Mouse (Mus musculus) fat pad, adult 2 months (tissue): ENCODE measurements around the gene Trim56.

Source experiments
- DNase-seq: peaks from one replicate; pipeline ENCODE4 v3.0.0-alpha.2; 2011; ENCODE audit warnings: low read depth, low spot score; ENCODE audit errors: extremely low read depth

Gene Trim56

DNA sequence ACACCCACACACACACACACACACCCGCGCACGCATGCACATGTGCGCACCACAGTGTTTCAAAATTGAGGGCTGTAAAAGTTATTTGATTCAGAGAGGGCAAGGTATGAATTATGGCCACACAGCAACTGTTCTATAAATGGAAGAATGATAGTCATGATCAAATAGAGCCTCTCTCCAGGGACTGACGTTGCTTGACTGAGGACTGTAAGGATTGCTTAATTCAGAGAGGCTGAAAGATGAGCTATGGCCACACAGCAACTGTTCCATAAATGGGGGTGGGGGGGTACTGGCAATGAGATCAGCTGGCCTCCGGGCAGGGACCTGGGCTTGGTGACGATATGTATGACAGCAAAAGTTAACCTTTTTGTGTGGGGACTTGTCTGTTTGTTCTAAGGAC is 38.8 kb downstream of the Trim56 start:
- DNase-seq = no peak

DNA sequence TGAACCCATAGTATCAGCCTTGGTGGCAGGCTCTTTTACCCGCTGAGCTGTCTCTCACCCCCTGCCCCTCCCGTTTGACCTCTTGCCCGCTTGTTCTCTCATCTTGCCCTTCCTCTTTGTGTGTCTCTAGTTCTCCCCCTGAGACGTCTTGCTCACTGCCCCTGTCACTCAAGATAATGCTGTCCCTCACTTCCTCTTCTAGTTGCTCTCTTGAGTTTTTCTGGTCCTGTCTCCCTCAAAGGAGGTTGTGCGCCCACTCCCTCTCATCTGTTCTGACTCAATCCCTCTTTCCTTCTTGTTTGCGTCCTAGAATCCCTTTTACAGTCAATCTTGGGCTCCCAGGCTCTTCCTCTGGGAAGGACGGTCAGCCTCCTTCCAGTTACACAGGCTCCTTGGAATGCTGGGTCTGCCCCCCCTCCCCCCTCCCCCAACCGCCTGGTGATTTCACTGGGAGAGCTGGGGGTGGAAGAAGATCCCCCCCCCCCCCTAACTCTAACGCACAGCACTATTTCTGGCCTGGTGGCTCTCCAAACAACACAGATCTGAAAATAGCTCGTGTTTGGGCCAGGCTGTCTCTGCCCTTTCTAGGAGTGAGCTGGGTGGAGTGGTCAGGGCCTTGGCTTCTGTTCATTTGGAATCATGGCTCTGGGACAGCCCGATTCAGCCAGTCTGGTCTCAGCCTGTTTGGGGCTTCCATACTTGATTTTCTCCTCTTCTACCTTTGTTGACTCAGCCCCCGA is 39.6 kb downstream of the Trim56 start:
- no peak for DNase-seq

DNA sequence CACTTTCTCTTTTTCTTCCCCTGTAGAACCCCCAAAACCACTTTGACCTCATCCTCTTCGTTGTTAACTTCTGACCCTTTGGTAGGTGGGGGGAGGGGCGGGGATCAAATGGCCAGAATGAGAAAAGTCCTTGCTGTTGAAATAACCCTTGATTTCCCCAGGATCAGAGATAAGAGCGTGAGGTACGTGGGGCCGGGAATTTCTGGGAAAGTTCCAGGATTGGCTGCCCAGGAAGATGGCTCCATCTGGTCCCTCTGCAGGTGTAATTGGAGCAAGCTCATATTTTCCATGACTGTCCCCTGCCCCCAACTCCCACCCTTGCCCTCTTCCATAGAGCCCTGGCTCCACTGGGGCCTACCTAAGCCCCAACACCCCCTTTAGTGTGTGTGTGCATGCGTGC is 40.3 kb downstream of the Trim56 start:
- no peak for DNase-seq

GRCm38 (mm10) chr5:137074191-137074651 is 41.8 kb downstream of the Trim56 start:
- DNase-seq = no peak

GRCm38 (mm10) chr5:137073141-137073540 is 42.9 kb downstream of the Trim56 start:
- DNase-seq = no peak

- peak; percentile 69 for DNase-seq
Observed at GRCm38 (mm10) chr5:137072079-137072960, 43.7 kb downstream of the Trim56 start, which contains the start of gene Serpine1. Serpine1 (minus strand) TSS chr5:137072268.

DNA sequence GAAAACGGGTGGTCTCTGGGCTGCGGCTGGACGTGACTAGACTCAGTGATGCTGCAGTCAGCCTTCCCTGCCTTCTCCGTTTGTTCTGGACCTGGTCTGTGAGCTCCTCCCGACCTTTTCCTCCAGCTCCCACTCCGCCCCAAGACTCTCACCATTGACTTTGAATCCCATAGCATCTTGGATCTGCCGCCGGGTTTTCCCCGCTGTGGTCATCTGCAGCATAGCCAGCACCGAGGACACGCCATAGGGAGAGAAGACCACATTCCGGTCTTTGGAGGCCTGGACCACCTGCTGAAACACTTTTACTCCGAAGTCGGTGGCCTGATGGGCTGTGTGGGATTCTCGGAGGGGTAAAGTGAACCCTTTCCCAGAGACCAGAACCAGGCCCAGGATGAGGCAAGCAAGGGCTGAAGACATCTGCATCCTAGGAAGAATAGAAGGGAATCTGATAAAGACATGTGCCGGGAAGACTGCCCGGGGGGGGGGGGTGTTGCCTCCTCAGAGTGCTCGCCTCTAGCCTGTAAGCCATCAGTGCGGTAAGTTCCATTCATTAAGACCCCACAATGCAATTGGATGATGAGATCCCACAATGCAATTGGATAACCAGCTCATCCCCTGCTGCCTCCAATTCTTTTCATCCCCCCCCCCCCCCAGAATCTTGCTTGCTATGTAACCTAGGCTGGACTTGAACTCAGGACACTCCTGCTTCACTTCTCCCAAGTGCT is 45.0 kb downstream of the Trim56 start:
- DNase-seq = no peak

DNA sequence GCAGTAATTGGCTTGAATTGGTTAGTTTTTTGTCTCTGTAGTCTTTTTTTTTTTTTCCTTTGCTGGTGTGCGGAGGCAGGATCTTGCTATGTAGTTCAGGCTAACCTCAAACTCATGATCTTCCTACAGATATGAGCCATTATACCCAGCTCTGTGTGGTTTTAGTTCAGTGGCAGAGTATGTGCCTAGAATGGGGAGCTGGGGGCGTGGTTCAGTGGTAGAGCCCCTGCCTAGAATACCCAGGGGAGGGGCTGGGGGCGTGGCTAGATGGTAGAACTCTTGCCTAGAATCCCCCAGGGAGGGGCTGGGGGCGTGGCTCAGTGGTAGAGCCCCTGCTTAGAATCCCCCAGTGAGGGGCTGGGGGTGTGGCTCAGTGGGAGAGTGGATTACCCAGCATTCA is 47.3 kb downstream of the Trim56 start:
- DNase-seq = no peak

DNA sequence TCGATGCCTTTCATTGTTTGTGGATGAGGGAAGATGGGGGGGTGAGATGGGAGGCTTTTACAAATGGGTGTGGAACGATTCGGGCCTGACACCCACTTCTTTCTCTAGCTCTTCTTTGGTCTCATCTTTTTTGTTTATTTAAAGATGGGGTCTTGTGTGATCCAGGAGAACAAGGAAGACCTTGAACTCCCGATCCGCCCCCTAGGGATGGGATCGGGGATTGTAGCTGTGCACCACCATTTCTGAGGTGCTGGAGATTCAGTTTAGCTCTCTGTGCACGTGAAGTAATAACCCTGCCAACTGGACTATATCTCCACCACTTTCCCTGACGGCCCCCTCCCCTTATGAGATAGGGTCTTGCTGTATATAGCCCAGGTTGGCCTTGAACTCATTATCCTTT is 50.1 kb downstream of the Trim56 start:
- no peak for DNase-seq

GRCm38 (mm10) chr5:137065454-137065853 is 50.6 kb downstream of the Trim56 start:
- DNase-seq = no peak

- no peak for DNase-seq
Observed at GRCm38 (mm10) chr5:137062601-137063000, 53.4 kb downstream of the Trim56 start.

DNA sequence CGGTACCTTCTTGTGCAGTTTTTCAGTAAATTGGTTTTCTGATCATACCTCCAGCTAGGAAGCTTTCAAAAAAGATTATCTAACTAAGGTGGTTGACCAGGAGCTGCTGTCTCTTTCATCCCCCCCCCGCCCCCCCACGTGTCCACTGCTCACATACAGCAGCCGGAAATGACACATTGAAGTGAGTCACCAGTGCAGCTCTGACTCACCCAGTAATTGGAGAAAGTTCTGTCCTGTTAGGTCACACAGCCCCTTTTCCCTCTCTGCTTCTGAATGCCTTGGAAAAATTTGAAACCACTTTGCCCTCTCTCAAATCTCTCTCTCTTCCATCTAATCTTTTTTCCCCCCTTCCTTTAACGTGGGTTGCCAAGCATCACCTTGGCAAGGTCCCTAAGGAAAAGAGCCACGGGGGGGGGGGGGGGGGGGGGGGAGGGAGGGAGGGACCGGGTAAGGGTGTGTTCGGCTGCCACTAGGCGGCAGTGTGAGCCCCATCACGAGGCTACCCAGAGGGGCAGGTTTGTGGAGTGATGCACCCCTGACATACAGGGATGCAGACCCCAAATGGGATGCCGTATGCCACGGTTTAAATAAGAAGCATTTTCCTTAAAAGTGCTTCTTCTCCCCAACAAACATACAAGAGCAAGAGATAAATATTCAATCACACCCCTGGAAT is 54.1 kb downstream of the Trim56 start:
- DNase-seq = no peak
